Mouse (Mus musculus) Muller cell, postnatal 12 days (primary cell): ENCODE measurements around the gene Tbc1d19.

Experiments used
- DNase-seq: peaks from one replicate; pipeline ENCODE4 v3.0.0-alpha.2; 2015; ENCODE audit errors: inconsistent ontology term

Gene Tbc1d19

DNA sequence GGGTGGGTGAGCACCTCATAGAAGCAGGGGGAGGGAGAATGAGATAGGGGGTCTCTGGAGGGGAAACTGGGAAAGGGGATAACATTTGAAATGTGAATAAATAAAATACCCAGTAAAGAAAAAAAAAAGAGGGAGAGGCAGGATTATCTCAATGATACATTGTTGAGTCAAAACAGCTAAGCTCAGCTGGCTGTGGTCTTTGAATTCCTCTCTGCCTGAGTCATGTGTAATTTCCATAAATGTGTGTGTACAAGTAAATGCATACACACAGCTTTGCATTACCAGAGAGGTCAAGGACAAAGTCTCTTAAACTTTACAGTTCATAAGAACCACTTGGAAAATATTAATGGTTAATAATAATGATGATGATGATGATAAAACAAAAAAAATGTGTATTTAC is 143.8 kb downstream of the Tbc1d19 start:
- DNase-seq, result no peak
